Mouse (Mus musculus) left cerebral cortex, postnatal 36 days (tissue): ENCODE data around the gene Rassf3. TPM values are rescaled to one million over a fixed set of nuclear protein-coding genes. Genes with fewer than 3 reads are reported as not detected.

Experiments used
- DNase-seq, 2 experiments: peaks; one replicate each; pipeline ENCODE4 v3.0.0; 2021 to 2022; ENCODE audit warnings: low spot score in 2 of 2, mixed read lengths in 1 of 2
- intact Hi-C: fragments of 180-260 bp; cut with DNase I; formaldehyde crosslinking; loops from one replicate; pipeline ENCODE4 v1.15.1; 2025
- total RNA-seq, 2 experiments: library from RNA; stranded (reverse); gene quantifications; 2 replicates each; pipeline ENCODE4 v1.2.3; 2021

Gene Rassf3
- total RNA-seq = 10 to 100 TPM; 30.8 to 47.3 TPM

DNA sequence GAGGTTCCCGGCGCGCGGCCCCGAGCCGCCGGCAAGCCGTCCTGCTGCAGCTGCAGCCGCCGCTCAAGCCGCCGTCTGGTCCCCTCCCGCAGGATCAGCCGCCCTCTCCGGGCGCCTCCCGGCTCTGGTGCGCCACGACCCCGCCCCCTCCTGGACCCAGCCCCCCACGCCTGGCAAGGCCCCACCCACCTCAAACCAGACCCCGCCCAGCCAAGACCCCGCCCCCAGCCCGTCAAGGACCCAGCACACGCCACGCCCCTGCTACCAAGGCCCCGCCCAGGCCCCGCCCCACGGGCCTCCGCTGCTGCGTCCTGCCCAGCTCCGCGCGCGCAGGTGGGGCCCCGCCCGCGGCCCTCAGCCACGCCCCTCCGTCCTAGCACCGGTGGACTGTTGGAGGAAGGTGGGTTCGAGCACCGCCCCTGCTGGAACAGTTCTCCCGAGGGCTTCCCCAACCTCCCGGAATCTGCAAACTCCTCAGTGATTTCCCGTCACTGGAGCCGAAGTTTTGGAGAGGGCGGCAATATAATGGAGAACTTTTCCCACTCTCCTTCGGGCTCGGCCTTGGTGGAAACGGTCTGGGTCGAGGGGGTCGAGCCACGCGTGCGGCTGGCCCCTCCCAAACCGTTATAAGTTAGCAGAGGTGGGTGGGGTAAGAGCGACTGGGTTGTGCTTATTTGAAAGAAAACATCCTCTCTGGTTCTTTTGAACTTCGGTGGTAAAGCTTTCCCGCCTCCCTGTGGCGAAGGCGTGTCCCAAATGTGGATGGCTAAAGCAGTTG is at the start of gene Rassf3:
TSS of gene Rassf3 (minus strand) at position 158 of the 778 bp plus-strand sequence.
- intact Hi-C loops = no loop called here
- peak; percentile 81 to 87 for DNase-seq

DNA sequence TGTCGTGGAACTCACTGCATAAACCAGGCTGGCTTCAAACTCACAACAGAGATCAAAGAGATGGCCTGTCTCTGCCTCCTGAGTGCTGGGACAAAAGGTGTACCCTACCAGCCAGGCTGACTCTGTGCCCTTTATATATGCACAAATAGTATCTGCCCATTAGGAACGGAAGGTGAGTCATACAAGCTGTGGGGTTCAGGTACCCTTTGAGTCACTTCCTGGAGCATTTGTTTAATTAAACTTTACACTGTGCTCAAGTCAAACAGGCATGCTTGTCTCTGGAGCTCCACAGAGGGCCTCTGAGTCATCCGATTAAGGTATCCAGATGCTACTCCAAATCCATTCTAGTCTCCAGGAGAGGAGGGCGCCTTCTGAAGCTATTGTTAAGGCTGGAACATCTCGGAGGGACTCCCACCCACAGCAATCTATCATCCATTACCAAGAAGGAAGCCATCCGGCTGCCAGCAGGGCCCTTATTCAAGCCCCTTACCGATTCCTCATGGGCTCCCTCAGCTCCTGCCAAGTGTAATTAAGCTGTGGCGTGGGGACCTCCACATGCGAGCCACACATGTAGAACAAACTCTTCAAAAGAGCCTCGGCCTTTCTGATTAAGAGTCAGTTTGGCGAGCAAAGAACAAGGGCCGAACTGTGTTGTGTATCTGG is 44.9 kb upstream of the Rassf3 start:
- no peak for DNase-seq
- intact Hi-C loops = no loop called here

DNA sequence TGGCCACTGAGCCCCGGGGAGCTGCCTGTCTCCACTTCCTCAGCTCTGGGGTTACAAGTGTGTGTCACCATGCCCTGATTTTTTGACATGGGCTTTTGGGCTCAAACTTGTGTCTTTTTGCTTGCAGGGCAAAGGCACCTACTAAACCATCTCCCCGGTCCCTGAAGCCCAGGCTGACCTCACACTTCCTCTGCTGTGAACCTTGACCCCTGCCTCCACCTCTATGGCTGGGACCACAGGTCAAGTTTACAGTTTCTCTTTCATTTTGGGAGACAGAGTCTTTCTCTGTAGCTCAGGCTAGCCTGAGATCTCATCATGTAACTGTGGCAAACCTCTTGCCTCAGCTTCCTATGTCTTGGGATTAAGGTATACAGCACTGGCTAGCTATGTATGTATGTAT is 43.6 kb upstream of the Rassf3 start:
- intact Hi-C loops = no loop called here
- DNase-seq = no peak

DNA sequence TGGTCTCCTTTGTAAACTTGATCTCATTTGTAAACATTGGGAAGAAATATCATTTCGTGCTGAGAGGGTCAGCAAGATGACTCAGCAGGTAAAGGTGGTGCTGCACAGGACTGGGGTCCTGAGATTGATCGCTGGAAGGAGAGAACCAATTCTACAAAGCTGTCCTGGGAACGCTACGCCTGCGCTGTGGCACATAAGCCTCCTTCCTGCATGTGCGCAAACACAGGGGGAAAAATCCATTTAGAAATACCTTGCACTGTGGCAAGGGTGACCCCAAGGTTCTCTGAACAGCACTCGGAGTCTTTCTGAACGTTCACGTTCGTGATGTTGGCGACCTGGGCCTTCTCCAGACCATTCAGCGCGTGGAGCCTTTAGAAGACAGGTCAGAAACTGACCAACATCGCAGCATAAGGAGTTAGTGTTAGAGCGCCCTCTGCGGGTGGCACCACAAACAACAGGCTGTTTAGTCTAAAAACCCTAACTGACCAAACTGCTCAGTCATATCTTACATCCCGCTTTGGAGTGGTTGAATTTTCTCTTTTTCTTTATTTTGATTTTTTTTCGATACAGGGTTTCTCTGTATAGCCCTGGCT is 40.0 kb upstream of the Rassf3 start:
- peak; percentile 70 to 82 for DNase-seq
- intact Hi-C loops = loop anchor here (2.0 kb wide), 1 partner anchor 107 kb away; no protein-coding TSS in a partner anchor

DNA sequence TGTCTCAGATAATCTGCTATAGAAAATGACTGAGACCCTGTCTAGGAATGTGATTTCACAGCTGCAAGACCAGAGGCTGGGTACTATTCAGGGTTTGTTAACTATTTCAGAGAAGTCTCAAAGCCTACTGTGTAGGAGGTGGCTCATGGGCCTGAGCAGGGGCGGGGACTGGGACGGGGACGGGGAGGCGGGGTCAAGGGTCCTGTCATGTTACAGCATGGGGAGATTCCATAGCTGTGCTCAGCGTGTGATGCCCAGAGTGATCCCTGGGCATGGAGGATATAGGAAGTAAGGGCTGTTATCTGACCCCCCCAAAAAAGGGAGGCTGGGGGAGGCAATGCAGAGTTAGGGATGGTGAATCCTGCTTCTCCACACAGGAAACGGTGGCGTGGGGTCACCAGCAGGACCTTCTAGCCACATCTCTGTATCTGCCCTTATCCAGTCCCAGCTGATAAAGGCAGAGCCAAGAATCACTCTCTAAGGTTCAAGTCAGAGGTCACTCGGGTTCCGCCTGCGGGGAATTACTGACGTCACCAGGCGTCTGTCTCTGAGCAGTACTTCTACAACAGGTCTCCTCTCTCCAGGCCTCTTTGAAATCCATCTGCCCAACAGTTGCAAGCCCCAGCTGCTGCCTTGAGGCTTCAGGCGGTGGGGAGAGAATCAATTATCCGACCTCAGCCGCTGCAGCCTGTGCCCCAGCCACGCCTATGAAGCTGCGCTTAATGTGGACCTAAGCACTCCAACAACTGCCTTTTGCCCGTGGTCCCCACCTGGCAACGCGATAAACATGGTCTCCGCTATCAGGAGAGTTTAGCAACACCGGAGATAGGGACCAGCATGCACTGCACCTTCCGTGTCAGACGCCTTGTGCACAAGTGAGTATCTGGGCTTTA is 33.9 kb upstream of the Rassf3 start:
- intact Hi-C loops = loop anchor here (5.0 kb wide), 1 partner anchor 38 kb away; no protein-coding TSS in a partner anchor
- no peak for DNase-seq

DNA sequence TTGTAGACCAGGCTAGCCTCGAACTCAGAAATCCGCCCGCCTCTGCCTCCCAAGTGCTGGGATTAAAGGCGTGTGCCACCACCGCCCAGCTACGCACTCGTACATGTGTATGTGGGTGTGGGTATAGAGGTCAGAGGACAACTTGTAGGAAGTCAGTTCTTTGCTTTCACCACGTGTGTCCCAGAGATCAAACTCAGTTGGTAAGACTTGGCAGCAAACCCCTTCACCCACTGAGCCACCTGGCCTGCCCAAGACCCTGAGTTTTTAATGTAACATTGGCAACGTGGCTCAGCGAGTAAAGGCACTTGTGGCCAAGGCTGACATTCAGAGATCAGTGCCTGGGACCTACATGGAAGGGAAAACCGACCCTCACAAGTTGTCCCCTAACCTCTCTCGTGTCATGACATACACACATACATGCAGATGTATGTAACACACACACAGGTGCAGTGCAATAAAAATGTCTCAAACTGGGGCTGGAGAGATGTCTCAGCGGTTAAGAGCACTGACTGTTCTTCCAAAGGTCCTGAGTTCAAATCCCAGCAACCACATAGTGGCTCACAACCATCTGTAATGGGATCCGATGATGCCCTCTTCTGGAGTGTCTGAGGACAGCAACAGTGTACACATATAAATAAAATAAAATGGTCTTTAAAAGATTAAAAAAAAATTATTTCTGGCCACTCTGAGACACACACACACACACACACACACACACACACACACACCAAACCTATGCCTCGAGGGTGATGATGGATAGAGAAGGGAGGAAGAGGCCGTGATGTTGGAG is 31.8 kb upstream of the Rassf3 start:
- no peak for DNase-seq
- intact Hi-C loops = no loop called here

DNA sequence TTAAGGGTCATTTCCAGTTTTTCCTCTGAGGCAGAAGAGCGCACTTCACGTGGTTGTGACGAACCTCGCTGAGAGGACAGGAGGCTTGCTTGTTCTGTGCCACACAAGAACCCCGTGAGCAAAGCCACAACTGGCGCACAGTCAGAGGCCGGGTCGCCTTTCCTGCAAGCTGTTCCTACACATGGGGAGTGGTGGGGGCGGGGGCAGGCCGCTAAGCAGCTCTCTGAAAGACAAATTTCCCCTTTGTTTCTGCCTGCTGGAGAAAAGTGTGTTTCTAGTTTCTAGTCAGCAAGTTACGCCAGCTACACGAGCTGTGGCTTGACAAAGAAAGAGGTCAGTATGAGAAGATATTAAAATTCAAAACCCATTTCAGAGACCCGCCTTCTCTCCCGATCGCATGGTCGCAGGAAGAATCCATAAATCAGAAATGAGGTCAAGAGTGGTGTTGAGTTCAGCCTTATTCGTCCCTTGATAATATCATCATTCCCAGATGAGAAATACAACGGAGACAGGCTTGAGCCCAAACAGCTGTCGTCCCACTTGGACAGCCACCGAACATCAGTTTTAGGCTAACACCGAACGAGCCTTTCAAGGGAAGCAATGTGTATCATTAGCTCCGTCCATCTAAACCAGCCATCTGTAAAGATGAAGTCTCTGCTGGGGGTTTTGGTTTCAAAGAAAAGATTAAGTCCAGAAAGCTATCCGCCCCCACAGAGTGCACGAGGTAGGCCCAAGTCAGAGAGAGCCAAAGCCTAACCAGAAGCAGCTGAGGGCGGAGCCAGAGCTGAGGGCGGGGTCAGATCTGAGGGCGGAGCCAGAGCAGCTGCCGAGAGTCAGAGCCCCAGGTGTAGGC is 30.8 kb upstream of the Rassf3 start:
- no peak for DNase-seq
- intact Hi-C loops = no loop called here

DNA sequence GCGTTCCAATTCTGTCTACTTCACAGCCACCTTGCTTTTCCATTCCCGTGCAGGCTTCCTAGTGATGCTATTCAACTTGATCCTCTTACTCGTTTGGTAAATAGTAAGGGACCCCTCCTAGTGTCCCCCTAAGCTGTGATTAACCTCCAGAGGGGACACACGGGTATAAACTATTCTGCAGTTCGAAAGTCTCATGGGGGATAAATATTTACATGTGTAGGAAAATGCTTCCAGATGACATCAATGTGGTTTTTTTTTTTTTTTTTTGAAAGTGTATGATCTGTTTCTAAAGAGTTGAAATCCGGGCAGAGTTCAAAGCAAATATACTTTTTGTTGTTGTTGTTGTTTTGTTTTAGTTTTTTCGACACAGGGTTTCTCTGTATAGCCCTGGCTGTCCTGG is 29.8 kb upstream of the Rassf3 start:
- intact Hi-C loops = no loop called here
- DNase-seq = no peak

DNA sequence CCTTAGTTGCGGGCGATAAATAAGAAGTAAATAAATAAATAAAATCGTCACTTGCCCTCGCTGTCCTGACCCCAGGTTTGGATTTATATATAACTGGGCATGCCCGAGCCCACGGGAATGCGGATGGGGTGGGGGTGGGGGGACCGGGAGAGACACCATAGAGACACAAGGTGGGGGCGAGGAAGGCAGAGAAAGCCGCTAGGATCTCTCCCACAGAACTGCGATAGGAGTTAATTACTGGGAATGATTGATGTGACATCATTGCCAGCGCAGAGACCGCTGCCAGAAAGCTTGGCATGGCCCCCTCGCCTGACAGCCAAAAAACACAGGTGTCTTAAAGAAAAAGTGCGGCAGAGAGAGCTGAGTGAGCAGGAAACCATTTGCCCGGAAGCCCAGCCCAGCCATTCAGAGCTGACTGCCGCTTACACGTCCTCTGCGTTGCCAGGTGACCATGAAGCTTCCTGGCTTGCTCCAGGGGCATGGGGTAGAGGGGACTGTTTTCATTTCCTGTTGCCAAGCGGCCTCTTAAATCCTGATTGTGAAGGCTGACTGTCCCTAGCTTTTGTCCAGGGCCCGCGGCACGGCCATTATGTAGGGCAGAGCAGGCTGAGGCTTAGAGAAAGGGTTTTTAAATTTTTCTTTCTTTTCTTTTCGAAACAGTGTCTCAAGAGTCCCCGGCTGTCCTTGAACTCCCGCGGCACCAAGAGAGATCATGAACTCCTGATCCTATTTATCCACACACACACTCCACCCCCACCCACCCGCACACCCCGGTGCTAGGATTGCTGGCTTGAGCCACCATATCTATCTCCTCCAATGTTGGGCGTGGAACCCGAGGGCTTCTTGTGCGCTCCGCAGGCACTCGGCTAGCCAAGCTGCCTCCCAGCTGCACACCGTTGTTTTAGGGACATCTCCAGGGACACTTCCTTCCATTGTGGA is 29.1 kb upstream of the Rassf3 start:
- DNase-seq = peak; percentile 74 to 76
- intact Hi-C loops = no loop called here

DNA sequence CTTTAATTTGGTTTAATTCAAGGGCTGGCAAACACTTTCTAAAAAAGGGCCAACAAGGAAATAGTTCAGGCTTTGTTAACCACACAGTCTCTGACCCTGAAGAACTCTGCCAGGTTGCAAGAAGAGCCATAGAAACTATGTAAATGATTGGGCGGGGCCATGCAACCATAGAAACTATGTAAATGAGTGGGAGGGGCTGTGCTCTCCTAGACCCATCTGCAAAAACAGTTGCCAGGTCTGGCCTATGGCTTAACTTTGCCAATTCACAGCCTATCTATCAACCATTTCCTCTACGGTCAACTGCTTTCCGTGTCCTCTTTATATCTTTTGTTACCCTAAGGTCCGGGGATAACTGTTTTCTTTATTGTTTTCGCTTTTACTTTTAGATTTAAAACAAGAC is 25.0 kb upstream of the Rassf3 start:
- DNase-seq = no peak
- intact Hi-C loops = no loop called here

DNA sequence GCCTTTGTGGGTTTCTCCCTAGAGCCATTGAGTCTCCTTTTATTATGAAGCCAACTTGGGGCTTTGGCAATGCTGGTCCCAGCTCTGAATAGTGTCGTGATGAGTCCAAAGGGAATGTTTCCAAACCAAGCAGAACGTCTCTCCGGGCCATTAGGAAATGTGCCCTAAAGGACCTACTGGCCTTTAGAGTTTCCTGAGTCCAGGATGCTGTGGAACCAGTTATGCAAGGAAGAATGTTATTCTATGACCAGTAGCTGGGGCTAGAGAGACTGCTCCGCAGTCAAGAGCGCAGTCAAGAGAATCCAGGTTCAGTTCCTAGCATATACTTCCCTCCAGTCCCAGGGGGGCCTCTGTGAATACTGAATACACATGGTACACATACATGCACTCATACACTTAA is 23.9 kb upstream of the Rassf3 start:
- DNase-seq = no peak
- intact Hi-C loops = no loop called here

DNA sequence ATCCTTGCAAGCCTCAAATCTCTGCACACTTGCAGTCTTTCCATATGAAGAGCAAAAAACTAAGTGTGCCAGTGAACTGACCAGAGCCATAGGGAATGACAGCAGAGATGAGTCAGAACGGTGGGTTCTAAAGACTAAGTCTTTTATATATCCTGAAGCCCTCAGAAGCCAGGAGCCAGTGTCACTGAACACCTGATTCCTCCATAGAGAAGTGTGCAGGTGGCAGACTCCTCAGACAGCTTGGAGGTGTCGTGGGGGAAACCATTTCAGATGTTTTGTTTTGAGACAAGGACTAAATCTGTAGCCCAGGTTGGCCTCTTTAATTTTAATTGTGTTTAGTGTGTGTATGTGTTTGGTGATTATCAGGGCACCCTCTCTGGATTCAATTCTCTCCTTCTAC is 22.9 kb upstream of the Rassf3 start:
- no peak for DNase-seq
- intact Hi-C loops = no loop called here

DNA sequence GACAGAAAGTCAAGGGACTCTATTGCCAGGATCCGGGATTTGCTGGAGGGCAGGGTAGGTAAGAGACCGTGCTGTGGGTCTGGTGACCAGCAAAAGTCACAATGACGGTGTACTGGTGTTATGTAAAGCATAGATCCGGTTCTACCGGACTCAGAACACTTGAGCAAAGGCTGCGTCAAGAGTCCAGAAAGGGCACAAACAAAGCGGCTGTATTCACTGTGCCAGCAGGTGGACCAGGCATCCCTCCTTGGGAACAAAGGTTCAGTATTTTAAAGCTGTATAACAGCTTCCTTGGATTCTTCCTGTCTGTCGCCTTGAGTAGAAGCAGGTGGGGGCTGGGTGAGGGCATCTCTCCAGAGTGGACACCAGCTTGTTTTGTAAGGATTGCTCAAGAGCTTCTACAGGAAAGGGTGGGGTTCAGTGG is 22.3 kb upstream of the Rassf3 start:
- intact Hi-C loops = no loop called here
- no peak for DNase-seq

DNA sequence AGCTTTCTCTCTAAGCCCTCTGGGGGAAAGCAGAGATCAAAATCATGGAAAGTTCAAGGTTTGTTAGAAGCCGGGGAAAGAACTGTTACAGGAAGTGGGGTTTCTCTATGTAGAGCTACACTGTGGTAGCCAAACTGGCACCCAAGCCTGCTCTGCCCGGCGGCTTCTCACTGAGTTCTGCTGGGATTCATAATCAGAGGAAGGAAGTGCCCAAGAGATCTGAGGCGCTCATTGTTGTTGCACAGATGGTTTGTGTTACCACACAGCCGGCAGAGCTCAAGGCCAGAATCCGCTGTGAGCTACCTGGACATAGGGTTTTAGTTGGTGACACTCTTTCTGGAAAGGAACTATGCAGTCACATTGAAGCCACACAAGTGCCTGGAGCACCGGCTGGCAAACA is 21.8 kb upstream of the Rassf3 start:
- DNase-seq = no peak
- intact Hi-C loops = no loop called here

DNA sequence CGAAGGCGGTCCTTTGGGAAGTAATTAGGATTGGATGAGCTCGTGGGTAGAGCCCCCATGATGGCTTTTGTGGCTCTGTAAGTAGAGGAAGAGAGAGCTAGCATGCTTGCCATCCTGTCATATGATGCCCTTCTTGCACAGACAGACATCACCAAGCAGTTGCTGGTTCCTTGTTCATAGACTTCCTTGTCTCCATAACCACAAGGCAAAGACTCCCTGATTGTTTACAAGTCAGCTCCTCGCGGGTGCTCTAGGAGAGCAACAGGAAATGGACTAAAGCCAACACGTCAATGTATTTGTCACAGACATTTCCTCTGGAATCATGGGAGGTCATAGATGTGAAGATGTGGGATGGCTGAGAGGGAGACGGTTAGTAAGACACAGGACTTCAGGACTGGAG is 20.5 kb upstream of the Rassf3 start:
- intact Hi-C loops = no loop called here
- DNase-seq = no peak

DNA sequence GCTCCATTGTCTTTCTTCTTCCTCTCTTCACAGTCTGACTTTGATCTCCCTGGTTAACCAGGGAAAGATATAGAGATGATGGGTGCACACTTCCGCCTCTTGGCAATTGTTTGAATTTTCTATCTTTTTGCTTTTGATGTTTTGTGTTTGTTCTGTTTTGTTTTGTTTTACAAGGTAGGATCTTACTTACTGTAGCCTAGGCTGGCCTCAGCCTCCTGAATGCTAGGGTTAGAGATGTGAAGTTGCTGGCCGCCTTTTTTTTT is 17.9 kb upstream of the Rassf3 start:
- no peak for DNase-seq
- intact Hi-C loops = no loop called here

DNA sequence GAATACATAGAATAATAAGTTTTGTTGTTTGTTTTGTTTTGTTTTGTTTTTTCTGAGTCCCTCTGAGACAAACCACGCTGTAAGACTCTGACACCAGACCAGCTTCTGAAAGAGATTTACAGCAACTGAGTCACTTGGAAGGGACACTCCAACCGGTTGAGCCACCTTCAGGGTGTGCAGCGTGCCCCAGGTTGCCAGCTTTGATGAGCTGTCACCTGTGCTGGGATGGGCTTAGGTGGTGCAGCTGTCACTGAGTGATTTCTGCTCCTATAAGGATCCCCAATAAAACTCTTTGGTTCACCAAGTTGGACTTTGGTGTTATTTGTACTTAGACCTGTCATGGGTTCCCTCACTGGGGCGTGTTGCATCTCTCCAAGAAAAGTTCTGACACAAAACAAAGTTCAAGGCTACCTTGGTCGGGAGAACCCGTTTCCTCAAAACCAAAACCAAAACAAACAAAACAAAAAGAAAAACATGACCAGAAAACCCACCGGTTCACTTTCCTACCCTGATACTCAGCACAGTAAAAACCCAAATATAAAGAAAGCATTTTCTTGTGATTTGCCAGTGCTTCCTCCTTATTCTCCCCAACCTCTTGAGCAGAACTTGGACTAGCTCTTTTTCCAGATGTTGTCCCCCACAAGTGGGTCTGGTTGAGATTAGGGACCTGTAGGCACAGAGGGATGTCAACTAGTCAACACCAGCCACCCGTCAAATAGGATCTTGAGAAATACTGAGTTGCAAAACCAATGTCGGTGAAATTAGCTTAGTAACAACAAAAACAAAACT is 17.4 kb upstream of the Rassf3 start:
- DNase-seq = no peak
- intact Hi-C loops = no loop called here
